9 mouse cellular contexts compared by ENCODE assay signal in genomic region chr8:87835411-87835821, GRCm38 (mm10).
DNase-seq lines count a peak whose midpoint lies in the region; ATAC-seq lines count a peak whose summit lies in the region.
"Had no signal": no experiment of that assay in that cellular context is flagged by ENCODE, and none has a peak within 500 bp of the region (broad histone marks: within the 10 kb centered on the region; RNA-seq: fewer than 3 reads in every experiment).

No protein-coding gene starts in this region.

- H3K27me3 ChIP-seq in embryonic facial prominence, embryonic 13.5 days: no peaks in the 10 kb centered on the region

- 0 out of 2 replicates have a peak, but pooled peaks cover 7% of the 10 kb centered on the region for H3K36me3 ChIP-seq in embryonic facial prominence, embryonic 13.5 days

- peak; percentile 48 for DNase-seq in MN1 (ENCODE audit: low spot score)
- DNase-seq in heart, postnatal 14 days: peak; percentile 32 to 45
- peak; percentile 15 for DNase-seq in lung, postnatal 36 days
- DNase-seq in thymus, postnatal 14 days: no peak
- no peak for DNase-seq in cerebellum, adult 9-10 months
- DNase-seq in gastrocnemius, postnatal 10 days: no peak
- no peak for DNase-seq in layer of hippocampus, postnatal 14 days (ENCODE audit: low spot score in 2 of 2)

- no peak for ATAC-seq in embryonic facial prominence, embryonic 13.5 days (ENCODE audit: insufficient number of reproducible peaks, insufficient read depth, low FRiP score, low TSS enrichment, low read depth)

- H3K9me3 ChIP-seq in embryonic facial prominence, embryonic 13.5 days: no peaks in the 10 kb centered on the region

- H3K9ac ChIP-seq in embryonic facial prominence, embryonic 13.5 days: 0 out of 2 replicates have a peak overlapping the region, but pooled peaks have one; percentile 36

- H3K4me1 ChIP-seq in embryonic facial prominence, embryonic 13.5 days: peaks cover 83% of the 10 kb centered on the region

- no peak overlapping the region for H3K4me3 ChIP-seq in embryonic facial prominence, embryonic 13.5 days
- H3K4me3 ChIP-seq: erythroblast, embryonic 14.5 days had no signal

- intact Hi-C loops in heart, postnatal 14 days (cut with DNase I): no loop called here

- WGBS in embryonic facial prominence, embryonic 13.5 days: 10% methylated on average over 11 of the region's 11 CpGs

- peak overlapping the region; percentile 79 for H3K27ac ChIP-seq in embryonic facial prominence, embryonic 13.5 days

- peak overlapping the region; percentile 48 for H3K4me2 ChIP-seq in embryonic facial prominence, embryonic 13.5 days

Comparison
In these comparisons a context has a peak if more than half of its experiments do, and no peak if none do; other contexts are left out.
1. DNase-seq: peak in MN1 (single experiment), heart, postnatal 14 days (2 of 2) and lung, postnatal 36 days (single experiment); none in thymus, postnatal 14 days (single experiment), cerebellum, adult 9-10 months (single experiment), gastrocnemius, postnatal 10 days (single experiment) and layer of hippocampus, postnatal 14 days (0 of 2).